Mouse (Mus musculus): Measurements from ENCODE around the gene Fam163a.

DNA sequence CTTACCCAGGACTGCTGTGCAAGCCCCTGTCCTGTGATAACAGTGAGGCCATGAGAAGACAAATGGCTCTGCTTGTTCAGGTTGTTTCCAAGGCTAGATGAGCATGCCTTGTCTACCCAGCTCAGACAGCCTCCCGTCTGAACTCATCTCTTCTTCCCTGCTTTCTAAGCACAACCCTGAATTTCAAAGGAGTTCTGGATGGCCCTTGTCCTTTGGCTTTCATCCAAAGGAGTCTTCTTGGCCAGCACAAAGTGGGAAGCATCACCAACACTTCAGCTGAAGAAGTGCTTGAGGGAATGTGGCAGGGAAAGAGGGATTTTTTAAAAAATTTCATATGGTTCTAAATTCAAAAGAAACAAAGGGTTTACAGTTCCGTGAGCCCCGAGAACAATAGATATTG is 3.8 kb downstream of the Fam163a start:
- TF ChIP-seq CTCF (IDR thresholded peaks at IDR 0.05 in 2 of 3, conservative IDR thresholded peaks at IDR 0.05 in 1 of 3; ENCODE audit: control insufficient read depth in 1 of 3, insufficient read depth in 1 of 3, low read depth in 2 of 3, low read length in 3 of 3, poor library complexity in 1 of 3, severe bottlenecking in 1 of 3), result no peak
- no peak for TF ChIP-seq UBTF (IDR thresholded peaks at IDR 0.05; ENCODE audit: borderline replicate concordance, insufficient read depth, low read depth, low read length)
- TF ChIP-seq POLR2A (IDR thresholded peaks at IDR 0.05; ENCODE audit: control insufficient read depth in 1 of 2, insufficient read depth in 1 of 2, low read depth in 1 of 2, low read length in 2 of 2, poor library complexity in 1 of 2), result no peak
- no peak for TF ChIP-seq GATA1 (IDR thresholded peaks at IDR 0.05; ENCODE audit: low read depth, low read length)
- TF ChIP-seq ETS1 (IDR thresholded peaks at IDR 0.05; ENCODE audit: low read depth, low read length), result no peak
- TF ChIP-seq POLR2AphosphoS5 (IDR thresholded peaks at IDR 0.05; ENCODE audit: borderline replicate concordance, low read depth, low read length), result no peak
- TF ChIP-seq TCF12 (IDR thresholded peaks at IDR 0.05; ENCODE audit: low read depth, low read length), result no peak
